Mouse (Mus musculus): ENCODE data around the gene Cacna2d1. TPM values are rescaled to one million over a fixed set of nuclear protein-coding genes. Genes with fewer than 3 reads are reported as not detected.

Gene Cacna2d1
- total and polyA plus RNA-seq, 3 experiments = 0.08 to 0.13 TPM; not detected in 1

- no peaks in the 10 kb centered on the region for H3K79me2 ChIP-seq (ENCODE audit: control insufficient read depth, insufficient read depth, low read length, poor library complexity)
- no peak overlapping the region for H3K9ac ChIP-seq (ENCODE audit: control insufficient read depth, low read depth, low read length, poor library complexity, severe bottlenecking)
- no peaks in the 10 kb centered on the region for H3K9me3 ChIP-seq (replicated peaks; ENCODE audit: insufficient read depth, low read length)
- no peak for DNase-seq (ENCODE audit: low read depth, low spot score)
- no peaks in the 10 kb centered on the region for H3K4me1 ChIP-seq (ENCODE audit: control insufficient read depth in 1 of 2, insufficient read depth in 2 of 2, low read length in 2 of 2)
- TF ChIP-seq ELF1 (IDR thresholded peaks at IDR 0.05; ENCODE audit: low read depth, low read length) = no peak
- no peak for TF ChIP-seq MAZ (IDR thresholded peaks at IDR 0.05; ENCODE audit: low read depth, low read length)
- TF ChIP-seq MXI1 (IDR thresholded peaks at IDR 0.05; ENCODE audit: low read depth, low read length) = no peak
- TF ChIP-seq ETS1 (IDR thresholded peaks at IDR 0.05; ENCODE audit: low read depth, low read length) = no peak
- TF ChIP-seq MAFK (IDR thresholded peaks at IDR 0.05; ENCODE audit: borderline replicate concordance, low read depth, low read length) = no peak
- TF ChIP-seq TCF12 (IDR thresholded peaks at IDR 0.05; ENCODE audit: low read depth, low read length) = no peak
- no peak for TF ChIP-seq UBTF (IDR thresholded peaks at IDR 0.05; ENCODE audit: borderline replicate concordance, insufficient read depth, low read depth, low read length)
- no peak for TF ChIP-seq ZNF384 (IDR thresholded peaks at IDR 0.05; ENCODE audit: low read depth, low read length)
- TF ChIP-seq USF2 (IDR thresholded peaks at IDR 0.05; ENCODE audit: borderline replicate concordance in 1 of 2, insufficient read depth in 1 of 2, low read depth in 1 of 2, low read length in 2 of 2) = no peak
- TF ChIP-seq ZC3H11A (IDR thresholded peaks at IDR 0.05; ENCODE audit: low read depth, low read length) = no peak
- TF ChIP-seq CHD2 (IDR thresholded peaks at IDR 0.05; ENCODE audit: low read length) = no peak
- TF ChIP-seq ZKSCAN1 (IDR thresholded peaks at IDR 0.05; ENCODE audit: low read depth, low read length) = no peak
- no peak for TF ChIP-seq BHLHE40 (IDR thresholded peaks at IDR 0.05; ENCODE audit: borderline replicate concordance, low read depth, low read length)
- no peak for TF ChIP-seq JUND (IDR thresholded peaks at IDR 0.05; ENCODE audit: low read depth, low read length)
- no peak for TF ChIP-seq GABPA (IDR thresholded peaks at IDR 0.05; ENCODE audit: low read depth, low read length)
- no peak for TF ChIP-seq NRF1 (IDR thresholded peaks at IDR 0.05; ENCODE audit: insufficient read depth, low read depth, low read length, poor library complexity, severe bottlenecking)
- no peak for TF ChIP-seq NELFE (IDR thresholded peaks at IDR 0.05; ENCODE audit: low read depth, low read length)
- no peaks in the 10 kb centered on the region; a peak in 1 of 4 replicates for H3K27me3 ChIP-seq (ENCODE audit: control insufficient read depth in 1 of 2, insufficient read depth in 2 of 2, low read length in 2 of 2)
- no peaks in the 10 kb centered on the region for H3K36me3 ChIP-seq (ENCODE audit: control insufficient read depth in 1 of 2, insufficient read depth in 2 of 2, low read length in 2 of 2)
- H3K4me3 ChIP-seq (ENCODE audit: control insufficient read depth in 1 of 2, insufficient read depth in 1 of 2, low read depth in 2 of 2, low read length in 2 of 2) = no peak overlapping the region
- H3K27ac ChIP-seq (ENCODE audit: control insufficient read depth, low read depth, low read length) = no peak overlapping the region
Observed at GRCm38 (mm10) chr5:16092540-16092939, 158.0 kb downstream of the Cacna2d1 start.

GRCm38 (mm10) chr5:16093071-16093693 lies 158.7 kb downstream of the Cacna2d1 start:
- Histone ChIP-seq H3K27me3 (ENCODE audit: control insufficient read depth in 1 of 2, insufficient read depth in 2 of 2, low read length in 2 of 2) (no peaks in the 10 kb centered on the region; a peak in 1 of 4 replicates), H3K9ac (ENCODE audit: control insufficient read depth, low read depth, low read length, poor library complexity, severe bottlenecking) (no peak overlapping the region), H3K4me1 (ENCODE audit: control insufficient read depth in 1 of 2, insufficient read depth in 2 of 2, low read length in 2 of 2) (no peaks in the 10 kb centered on the region), H3K79me2 (ENCODE audit: control insufficient read depth, insufficient read depth, low read length, poor library complexity) (no peaks in the 10 kb centered on the region), H3K4me3 (ENCODE audit: control insufficient read depth in 1 of 2, insufficient read depth in 1 of 2, low read depth in 2 of 2, low read length in 2 of 2) (no peak overlapping the region), H3K36me3 (ENCODE audit: control insufficient read depth in 1 of 2, insufficient read depth in 2 of 2, low read length in 2 of 2) (no peaks in the 10 kb centered on the region), H3K9me3 (replicated peaks; ENCODE audit: insufficient read depth, low read length) (no peaks in the 10 kb centered on the region), H3K27ac (ENCODE audit: control insufficient read depth, low read depth, low read length) (no peak overlapping the region)
- TF ChIP-seq RCOR1 (IDR thresholded peaks at IDR 0.05; ENCODE audit: low read depth, low read length) (no peak), ELF1 (IDR thresholded peaks at IDR 0.05; ENCODE audit: low read depth, low read length) (no peak), JUND (IDR thresholded peaks at IDR 0.05; ENCODE audit: low read depth, low read length) (no peak), EP300 (IDR thresholded peaks at IDR 0.05; ENCODE audit: low read depth in 1 of 2, low read length in 2 of 2) (no peak), MAFK (IDR thresholded peaks at IDR 0.05; ENCODE audit: borderline replicate concordance, low read depth, low read length) (no peak), ZKSCAN1 (IDR thresholded peaks at IDR 0.05; ENCODE audit: low read depth, low read length) (no peak), GABPA (IDR thresholded peaks at IDR 0.05; ENCODE audit: low read depth, low read length) (no peak), SMC3 (IDR thresholded peaks at IDR 0.05; ENCODE audit: low read depth, low read length) (no peak), POLR2AphosphoS2 (IDR thresholded peaks at IDR 0.05; ENCODE audit: low read length) (no peak), UBTF (IDR thresholded peaks at IDR 0.05; ENCODE audit: borderline replicate concordance, insufficient read depth, low read depth, low read length) (no peak), MYC (IDR thresholded peaks at IDR 0.05; ENCODE audit: low read depth, low read length) (no peak), TBP (IDR thresholded peaks at IDR 0.05; ENCODE audit: low read depth, low read length) (no peak), GATA1 (IDR thresholded peaks at IDR 0.05; ENCODE audit: low read depth, low read length) (no peak), MXI1 (IDR thresholded peaks at IDR 0.05; ENCODE audit: low read depth, low read length) (no peak), MAZ (IDR thresholded peaks at IDR 0.05; ENCODE audit: low read depth, low read length) (no peak), MEF2A (IDR thresholded peaks at IDR 0.05; ENCODE audit: extremely low read depth, insufficient replicate concordance, low read depth, low read length, poor library complexity, severe bottlenecking) (no peak), POLR2AphosphoS5 (IDR thresholded peaks at IDR 0.05; ENCODE audit: borderline replicate concordance, low read depth, low read length) (no peak), ZMIZ1 (IDR thresholded peaks at IDR 0.05; ENCODE audit: low read depth, low read length) (no peak), NRF1 (IDR thresholded peaks at IDR 0.05; ENCODE audit: insufficient read depth, low read depth, low read length, poor library complexity, severe bottlenecking) (no peak), NELFE (IDR thresholded peaks at IDR 0.05; ENCODE audit: low read depth, low read length) (no peak)
- no peak for DNase-seq (ENCODE audit: low read depth, low spot score)
